Mouse (Mus musculus) spleen, embryonic (tissue): ENCODE data around the gene Gm20388.

Experiments used
- CTCF ChIA-PET: fragments of 350-600 bp; sonication (Branson Sonifier 250); formaldehyde crosslinking; loops from one replicate; lab custom pipeline; 2022; lab: Charles Lee

Gm20388 gene

GRCm38 (mm10) chr8:122524506-122524905 lies 2613.9 kb downstream of the Gm20388 start:
- CTCF ChIA-PET = interaction anchor here (0.5 kb wide), 1 partner anchor 199 kb away, joined by 3 read pairs; no protein-coding TSS in a partner anchor

- CTCF ChIA-PET = no interaction called here
Measured at GRCm38 (mm10) chr8:122525004-122525403, 2614.4 kb downstream of the Gm20388 start.

- CTCF ChIA-PET = no interaction called here
Measured at GRCm38 (mm10) chr8:122526084-122526483, 2615.4 kb downstream of the Gm20388 start.

- CTCF ChIA-PET = no interaction called here
Measured at GRCm38 (mm10) chr8:122526526-122527170, 2616.0 kb downstream of the Gm20388 start.

GRCm38 (mm10) chr8:122527937-122528336 lies 2617.3 kb downstream of the Gm20388 start:
- CTCF ChIA-PET = no interaction called here

- CTCF ChIA-PET = no interaction called here
Measured at GRCm38 (mm10) chr8:122529159-122529558, 2618.5 kb downstream of the Gm20388 start.

- CTCF ChIA-PET = no interaction called here
Measured at GRCm38 (mm10) chr8:122531312-122531711, 2620.7 kb downstream of the Gm20388 start.

GRCm38 (mm10) chr8:122537033-122537432 lies 2626.4 kb downstream of the Gm20388 start:
- CTCF ChIA-PET = no interaction called here

GRCm38 (mm10) chr8:122537812-122538211 lies 2627.2 kb downstream of the Gm20388 start:
- CTCF ChIA-PET = no interaction called here

- CTCF ChIA-PET = no interaction called here
Measured at GRCm38 (mm10) chr8:122538310-122539076, 2627.9 kb downstream of the Gm20388 start.

GRCm38 (mm10) chr8:122544138-122544537 lies 2633.5 kb downstream of the Gm20388 start:
- CTCF ChIA-PET = no interaction called here

GRCm38 (mm10) chr8:122546066-122546755 lies 2635.6 kb downstream of the Gm20388 start:
- CTCF ChIA-PET = no interaction called here

- CTCF ChIA-PET = interaction anchor here (0.6 to 0.8 kb wide), 3 partner anchors 17 to 514 kb away, joined by 3 to 8 read pairs (median 3); no protein-coding TSS in a partner anchor
Measured at GRCm38 (mm10) chr8:122546811-122547453, 2636.3 kb downstream of the Gm20388 start.

- CTCF ChIA-PET = interaction anchor here (0.5 to 0.8 kb wide), 2 partner anchors 53 to 743 kb away, joined by 3 to 6 read pairs; no protein-coding TSS in a partner anchor
Measured at GRCm38 (mm10) chr8:122547815-122548214, 2637.2 kb downstream of the Gm20388 start.

- CTCF ChIA-PET = no interaction called here
Measured at GRCm38 (mm10) chr8:122548331-122548730, 2637.7 kb downstream of the Gm20388 start.

- CTCF ChIA-PET = interaction anchor here (0.6 to 0.9 kb wide), 3 partner anchors 30 to 52 kb away, joined by 3 to 5 read pairs (median 3); no protein-coding TSS in a partner anchor
Measured at GRCm38 (mm10) chr8:122548891-122549439, 2638.3 kb downstream of the Gm20388 start.

- CTCF ChIA-PET = interaction anchor here (0.8 to 0.9 kb wide), 2 partner anchors 49 to 52 kb away, joined by 4 to 5 read pairs; no protein-coding TSS in a partner anchor
Measured at GRCm38 (mm10) chr8:122550234-122550994, 2639.8 kb downstream of the Gm20388 start.

- CTCF ChIA-PET = no interaction called here
Measured at GRCm38 (mm10) chr8:122550995-122551264, 2640.3 kb downstream of the Gm20388 start.

- CTCF ChIA-PET = interaction anchor here (0.5 to 1.1 kb wide), 3 partner anchors 41 to 440 kb away, joined by 4 to 14 read pairs (median 9); no protein-coding TSS in a partner anchor
Measured at GRCm38 (mm10) chr8:122551265-122552051, 2640.8 kb downstream of the Gm20388 start, which contains the start of gene Piezo1. TSS of gene Piezo1 (minus strand) at chr8:122551329.
